Mouse (Mus musculus): ENCODE data around the gene Insrr. TPM values are rescaled to one million over a fixed set of nuclear protein-coding genes. Genes with fewer than 3 reads are reported as not detected.

Insrr gene
- 0.70 and 2.2 TPM in 2 replicates for total RNA-seq (2021)
- long read RNA-seq, experiment 1 = 0 reads
- long read RNA-seq, experiment 2 = 0 reads

DNA sequence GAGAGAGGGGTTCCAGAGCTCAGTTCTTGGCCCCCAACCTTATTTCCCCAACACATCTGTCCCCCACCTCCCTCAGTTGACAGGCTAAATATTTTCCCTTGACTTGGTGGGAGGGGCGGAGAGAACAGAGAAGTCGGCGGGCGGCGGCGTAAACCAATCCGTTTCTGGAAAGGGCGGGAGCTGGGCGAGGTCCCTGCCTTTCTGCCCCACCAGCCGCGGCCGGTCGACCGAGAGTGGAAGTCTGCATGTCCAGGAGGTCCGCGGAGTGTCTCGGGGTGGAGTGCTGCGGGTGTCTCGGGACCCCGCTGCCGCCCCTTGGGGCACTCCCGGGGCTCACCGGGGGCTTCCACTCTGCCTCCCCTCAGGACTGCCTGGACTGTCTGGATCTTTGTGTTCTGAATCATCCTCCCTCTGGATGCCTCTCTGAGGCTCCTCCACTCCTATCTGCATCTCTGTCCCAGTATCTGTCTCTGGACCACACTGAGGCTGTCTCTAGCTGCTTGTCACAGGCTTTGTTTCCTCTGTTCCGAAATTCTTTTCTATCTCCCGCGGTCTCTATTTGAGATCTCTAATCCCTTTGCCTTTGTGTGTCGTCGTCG, at the start of gene Insrr:
Insrr (plus strand) TSS at position 216 of the 599 bp plus-strand sequence.
- DNase-seq = peak; percentile 61

DNA sequence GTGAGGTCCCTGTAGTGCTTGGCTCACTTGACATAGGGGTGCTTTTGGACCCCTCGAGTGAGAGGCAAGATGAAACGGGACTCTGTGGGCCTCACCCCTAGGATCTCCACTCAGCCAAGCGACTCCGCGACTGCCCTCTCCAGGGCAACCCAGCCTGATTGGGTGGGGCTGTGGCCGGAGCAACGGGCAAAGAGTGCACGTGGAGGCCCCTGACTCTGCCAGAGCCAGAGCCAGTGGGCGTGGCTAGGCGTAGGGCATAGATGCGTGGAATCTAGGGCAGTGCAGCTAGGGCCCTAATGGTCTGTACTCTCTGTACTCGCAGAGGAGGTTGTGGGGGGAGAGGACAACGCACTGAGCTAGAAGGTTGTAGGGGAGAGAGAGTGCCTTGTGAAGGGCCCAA, 48.3 kb upstream of the Insrr start, which contains the start of gene Lrrc71:
Lrrc71 (minus strand) TSS at position 195 of the 400 bp plus-strand sequence.
- peak; percentile 56 for DNase-seq

DNA sequence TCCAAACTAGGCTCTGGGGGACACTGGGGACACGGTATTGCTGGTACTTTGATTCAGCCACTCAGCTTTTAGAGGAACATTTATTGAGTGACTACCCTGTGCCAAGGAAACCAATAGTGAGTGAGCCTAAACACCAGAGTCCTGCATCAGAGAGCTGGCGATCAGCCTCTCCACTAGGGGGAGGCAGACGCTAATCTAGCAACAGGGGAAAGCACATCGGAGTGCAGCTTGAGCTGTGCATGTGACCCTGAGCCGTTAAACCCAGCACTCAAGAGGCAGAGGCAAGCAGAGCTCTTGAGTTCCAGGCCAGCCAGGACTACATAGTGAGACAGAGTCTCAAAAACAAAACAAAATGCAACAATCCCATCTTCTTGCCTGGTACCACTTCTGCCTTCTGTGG, 47.7 kb upstream of the Insrr start:
- peak; percentile 79 for DNase-seq

DNA sequence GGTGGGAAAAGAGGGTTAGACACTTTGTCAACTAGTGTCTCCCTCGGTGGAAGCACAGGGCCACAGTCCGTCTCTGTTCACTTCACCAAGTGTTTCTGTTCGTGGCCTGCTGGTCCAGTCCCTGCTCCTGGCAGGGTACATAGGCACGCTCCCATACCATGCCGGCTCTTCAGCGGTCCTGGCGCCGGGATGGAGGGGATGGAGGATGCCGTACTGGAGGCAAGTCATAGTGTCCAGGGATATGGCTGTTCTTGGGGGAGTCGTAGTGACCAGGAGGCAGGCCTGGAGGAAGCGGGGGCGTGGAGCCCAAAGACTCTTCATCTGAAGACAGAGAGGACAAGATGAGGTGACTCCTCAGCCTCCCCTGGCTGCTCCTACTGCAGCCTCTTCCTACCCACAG, 46.8 kb upstream of the Insrr start:
- DNase-seq = no peak

DNA sequence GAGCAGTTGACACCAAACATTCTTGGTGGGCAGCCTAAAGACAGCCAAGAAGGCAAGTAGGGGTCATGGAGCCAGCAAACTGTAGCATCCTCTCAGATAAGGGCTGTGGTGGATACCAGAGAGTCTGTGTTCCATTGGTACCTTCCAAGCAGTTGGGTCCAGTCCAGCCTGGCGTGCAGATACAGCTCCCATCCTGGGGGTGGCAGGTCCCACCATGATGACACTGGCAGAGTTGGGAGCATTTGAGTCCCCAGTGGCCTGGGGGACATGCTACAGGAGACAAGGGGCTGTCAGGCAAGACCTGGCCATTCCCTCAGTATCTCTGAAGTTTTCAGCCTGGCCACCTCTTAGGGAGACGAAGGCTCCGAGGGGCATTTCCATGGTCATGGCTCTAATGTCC, 44.2 kb upstream of the Insrr start:
- DNase-seq = no peak

DNA sequence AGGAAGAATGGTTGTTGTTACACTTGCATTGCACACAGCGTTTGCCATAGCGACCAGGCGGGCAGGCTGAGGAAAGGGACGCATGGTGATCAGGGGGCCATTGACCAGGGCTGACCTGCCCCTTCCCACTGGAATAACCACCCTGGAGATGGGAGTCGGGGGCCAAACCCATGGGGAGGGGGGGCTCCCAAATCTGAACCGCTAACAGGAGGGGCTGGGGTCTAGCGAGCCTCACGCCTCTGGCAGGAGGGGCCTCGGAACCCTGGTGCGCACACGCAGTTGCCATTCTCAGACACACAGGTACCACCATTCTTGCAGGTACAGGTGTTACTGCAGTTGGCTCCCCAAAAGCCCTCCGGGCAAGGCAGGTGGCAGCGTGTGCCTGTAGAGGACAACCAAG, 42.9 kb upstream of the Insrr start:
- no peak for DNase-seq

DNA sequence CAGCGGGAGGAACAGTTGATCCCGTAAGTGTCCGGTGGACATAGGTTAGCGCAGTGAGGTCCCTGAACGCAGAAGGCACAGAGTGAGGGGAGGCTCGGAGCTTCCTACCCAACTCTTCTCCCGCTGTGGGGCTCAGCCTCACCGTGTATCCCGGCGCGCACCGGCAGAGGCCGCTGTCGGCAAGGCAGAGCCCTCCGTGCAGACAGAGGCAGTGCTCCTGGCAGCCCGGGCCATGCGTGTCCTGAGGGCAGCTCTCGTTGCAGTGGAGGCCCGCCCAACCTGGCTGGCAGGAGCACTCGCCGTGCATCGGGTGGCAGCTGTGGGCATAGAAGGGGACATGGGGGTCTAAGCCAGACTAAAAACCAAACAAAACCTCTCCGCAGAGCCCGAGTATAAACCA, 40.8 kb upstream of the Insrr start:
- peak; percentile 95 for DNase-seq

DNA sequence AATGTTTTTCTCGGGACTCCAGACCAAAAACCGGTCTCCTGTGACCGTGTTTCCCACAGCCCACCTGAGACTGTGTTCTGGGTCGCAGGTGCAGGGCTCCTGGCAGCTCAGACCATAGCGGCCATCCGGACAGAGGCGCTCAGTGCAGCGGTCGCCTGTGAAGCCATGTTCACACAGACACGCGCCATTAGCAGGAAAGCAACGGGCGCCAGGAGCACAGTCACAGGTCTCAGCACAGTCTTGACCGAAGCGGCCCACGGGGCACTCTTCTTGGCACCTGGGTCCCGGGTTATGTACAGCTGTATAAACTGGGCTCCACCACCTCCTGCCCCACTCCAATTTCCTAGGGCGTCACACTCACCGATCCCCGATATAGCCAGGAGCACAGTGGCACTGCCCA, 40.3 kb upstream of the Insrr start:
- DNase-seq = no peak

DNA sequence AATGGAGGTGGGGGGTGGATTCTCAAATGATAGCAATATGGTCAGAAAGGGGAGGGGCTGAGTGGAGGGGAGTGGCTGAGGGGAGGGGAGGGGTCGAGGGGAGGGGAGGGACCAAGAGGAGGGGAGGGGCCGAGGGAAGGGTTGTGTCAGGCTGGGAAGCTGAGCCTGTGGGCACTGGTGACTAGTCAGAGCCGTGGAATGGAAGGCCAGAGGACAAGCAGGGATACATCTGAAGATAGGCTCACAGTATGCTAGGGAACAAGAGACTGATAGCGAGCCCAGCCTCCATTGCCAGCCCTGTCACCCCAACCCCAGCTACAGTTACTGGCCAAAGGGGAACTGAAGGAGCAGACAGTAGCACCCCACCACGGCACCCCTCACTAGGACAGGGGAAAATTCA, 38.1 kb upstream of the Insrr start:
- peak; percentile 80 for DNase-seq

DNA sequence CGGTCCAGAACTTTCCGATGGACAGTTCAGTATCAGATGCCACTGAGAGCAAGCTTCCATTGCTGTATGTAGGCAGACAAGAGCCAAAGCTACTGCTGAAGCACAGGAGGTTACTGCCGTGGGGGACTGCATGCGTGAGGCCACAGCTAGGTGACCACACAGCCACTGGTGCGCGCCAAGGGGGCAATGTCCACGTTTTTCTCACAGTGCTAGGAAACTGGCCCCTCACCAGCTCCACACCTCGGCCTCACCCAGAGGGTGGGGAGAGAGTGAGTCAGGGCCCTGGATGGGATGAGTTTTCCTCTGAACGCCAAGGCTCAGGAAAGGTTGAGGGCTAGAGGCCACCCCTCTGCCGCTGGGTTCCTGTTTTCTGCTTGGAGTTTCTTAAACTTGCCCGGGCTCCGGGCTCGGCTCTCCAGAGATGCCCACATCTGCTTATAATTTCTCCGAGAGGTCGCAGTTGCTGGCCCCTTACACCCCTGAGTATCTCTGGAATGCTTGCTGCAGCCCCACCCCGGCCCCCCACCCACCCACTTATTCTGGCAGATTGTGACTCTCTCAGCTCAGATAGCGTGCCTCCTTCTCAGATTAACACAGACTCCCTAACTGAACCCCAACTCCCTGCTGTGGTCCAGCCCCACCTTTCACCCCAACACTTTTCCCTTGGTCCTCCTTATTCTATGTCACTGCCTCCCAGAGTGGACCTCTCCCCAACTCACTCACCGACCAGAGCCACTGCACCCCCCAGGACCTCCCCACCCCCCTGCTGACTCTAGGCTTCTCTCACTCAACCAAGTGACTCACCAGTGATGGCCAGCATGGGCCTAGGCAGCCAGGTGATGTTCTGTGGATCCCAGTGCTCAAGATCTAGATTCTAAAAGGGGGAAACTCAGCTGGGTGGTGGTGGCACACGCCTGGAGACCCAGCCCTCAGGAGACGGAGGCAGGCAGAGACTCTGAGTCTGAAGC, 35.1 kb upstream of the Insrr start:
- no peak for DNase-seq

DNA sequence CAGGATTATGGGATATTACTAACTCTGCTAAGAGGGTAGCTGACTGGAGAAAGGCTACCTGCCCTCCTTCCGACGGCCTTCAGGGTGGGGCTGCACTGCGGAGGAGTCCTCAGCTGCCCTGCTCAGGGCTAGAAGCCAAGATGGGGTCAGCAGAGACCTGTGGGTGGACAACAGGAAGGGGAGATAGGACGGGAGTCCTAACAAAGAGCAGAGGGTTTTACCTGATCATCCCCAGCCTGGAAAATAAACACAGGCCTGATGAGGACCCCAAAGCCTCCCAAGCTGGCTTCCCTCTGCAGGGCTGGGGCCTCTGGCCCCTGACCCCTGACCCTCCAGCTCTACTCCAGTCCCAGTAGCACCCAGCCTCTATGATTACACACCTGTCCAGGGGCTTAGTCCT, 33.5 kb upstream of the Insrr start:
- no peak for DNase-seq

DNA sequence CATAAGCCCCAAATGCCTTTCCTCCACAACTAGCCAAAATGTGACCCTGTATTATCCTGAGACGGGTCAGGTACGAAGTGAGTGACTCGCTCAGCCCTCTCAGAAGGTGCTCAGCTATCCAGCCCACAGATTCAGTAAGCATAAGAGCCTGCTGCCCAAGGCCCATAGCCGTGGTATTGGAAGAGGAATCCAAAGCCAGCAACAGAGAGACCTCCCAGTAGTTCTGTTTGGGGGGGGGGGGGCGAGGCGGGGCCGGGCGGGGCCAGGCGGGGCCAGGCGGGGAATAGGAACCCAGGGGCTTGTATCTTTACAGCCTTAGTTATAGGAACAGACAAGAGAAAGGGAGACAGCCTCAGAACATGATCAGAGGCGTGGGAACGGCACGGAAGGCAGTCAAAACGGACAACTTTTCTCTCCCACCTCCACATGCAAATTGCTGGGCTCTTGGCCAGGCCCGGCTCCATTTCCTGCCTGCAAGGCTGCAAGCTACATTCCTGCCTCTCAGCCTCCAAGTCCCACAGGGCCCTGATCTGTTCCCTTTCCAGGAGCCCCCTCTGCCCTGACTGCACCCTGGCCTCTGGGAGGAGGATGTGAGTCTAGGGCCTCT, 33.0 kb upstream of the Insrr start:
- DNase-seq = peak; percentile 85

DNA sequence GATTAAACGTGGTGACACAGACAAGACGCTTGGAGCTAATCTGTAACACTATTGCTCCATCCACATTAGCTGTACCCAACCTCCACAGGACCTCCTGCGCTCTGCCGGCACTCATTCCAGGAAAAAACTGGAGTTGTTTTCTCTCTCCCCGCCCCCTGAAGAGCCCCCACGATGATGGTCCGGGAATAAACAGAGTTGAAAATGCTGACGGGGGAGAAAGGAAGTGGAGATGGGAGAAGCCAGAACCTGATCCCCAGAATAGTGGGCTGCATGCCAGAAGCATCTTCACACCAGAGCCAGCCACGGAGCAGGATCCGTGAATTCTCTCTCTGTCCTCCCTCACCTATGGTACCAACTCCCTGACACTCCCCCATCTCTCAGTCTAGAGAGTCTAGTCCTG, 32.2 kb upstream of the Insrr start:
- DNase-seq = no peak

DNA sequence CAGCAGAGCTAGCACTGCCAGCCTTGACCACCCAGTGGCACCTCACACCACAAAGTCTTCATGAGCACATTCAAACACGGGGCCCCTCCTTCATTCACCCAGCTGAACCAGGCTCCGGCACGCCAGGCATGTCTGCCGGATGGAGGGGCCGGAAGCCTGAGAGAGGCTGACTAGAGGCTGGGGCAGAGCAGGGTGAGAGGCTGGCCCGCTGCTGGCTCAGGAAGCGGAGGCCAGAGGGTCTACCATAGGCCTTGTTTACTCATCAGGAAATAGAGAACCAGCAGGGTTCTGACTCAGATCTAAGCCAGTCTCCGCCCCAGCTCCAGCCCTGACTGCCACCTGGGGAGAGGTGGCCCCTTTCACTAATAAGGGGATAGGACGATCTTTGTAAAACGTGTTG, 31.7 kb upstream of the Insrr start:
- peak; percentile 75 for DNase-seq

DNA sequence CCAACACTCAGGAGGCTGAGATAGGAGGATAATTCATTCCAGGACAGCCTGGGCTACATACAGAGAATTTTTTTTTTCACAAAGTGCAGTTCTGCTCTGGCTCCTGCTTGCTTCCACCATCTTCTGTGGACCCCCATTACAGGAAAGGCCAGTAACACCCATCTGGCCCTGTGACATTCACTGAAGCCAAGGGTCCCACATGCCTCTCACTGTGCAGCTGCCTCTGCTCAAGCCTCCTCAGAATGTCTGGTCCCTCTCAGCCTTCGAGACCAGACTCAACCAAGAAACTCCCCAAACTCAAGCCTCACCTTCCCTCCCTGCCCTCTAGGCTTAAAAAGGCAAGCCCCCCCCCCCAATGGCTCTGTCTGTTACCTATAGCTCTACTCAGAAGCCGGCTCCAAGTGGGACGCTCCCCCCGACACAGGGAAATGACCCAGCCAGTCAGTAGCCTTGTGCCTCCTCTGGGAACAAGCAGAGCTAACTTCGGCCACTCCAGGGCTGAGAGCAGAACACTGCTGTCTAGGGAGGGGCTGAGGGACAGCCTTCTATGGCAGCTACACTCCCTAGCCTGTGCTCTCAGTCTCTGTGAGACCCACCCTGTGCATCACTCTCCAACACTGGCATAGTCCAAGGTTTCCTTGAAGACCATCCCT, 31.0 kb upstream of the Insrr start:
- DNase-seq = no peak

DNA sequence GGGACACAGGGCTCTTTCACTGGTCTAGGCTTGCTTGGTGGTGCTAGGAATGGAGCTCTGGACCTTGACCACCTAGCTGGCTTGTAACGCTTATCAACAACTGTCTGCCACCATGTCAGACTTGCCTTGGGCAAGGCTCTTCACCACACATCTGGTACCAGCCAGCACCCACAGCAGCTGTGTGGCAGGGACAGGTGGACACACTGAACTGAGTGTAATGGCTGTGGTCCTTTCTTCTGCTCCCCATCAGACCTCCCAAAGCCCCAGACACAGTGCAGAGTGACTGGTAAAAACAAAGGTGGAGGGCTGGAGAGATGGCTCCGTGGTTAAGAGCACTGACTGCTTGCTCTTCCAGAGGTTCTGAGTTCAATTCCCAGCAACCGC, 30.5 kb upstream of the Insrr start:
- DNase-seq = no peak

DNA sequence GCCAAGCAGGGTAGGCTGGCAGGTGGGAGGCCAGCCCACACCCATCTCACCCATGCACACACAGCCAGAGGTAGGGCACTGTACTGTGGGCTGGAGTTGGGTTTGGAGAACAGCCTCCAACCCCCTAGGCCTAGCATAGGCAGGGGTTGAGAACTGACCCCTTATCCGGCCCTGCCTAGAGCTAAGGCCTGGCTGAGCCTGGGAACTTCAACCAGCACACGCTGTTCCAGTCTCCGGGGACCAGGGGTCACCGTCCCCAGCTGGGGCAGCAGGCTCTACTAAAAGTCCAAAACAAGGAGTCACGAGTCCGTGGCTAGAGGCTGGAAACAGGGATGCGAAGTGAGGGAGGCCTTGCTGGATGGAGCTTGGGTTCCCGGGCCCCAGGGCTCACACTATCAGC, 29.0 kb upstream of the Insrr start:
- DNase-seq = no peak

DNA sequence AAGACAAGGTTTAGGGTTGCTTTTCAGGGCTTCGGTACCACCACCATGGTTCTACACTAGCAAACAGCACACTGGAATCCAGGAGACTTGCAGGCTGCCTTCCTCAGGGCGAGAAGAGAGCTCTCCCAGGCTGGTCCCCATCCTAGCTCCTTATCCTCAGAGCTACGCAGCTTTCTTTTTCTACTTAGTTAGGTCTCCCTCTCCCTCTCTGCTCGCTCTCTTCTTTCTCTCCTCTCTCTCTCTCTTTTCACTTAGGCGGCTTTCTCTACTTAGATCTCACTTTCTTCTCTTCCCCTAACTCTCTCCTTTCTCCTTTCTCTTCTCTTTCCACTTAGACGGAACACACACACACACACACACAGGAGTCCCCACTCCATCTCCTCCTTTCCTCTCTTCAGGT, 28.3 kb upstream of the Insrr start:
- DNase-seq = no peak

DNA sequence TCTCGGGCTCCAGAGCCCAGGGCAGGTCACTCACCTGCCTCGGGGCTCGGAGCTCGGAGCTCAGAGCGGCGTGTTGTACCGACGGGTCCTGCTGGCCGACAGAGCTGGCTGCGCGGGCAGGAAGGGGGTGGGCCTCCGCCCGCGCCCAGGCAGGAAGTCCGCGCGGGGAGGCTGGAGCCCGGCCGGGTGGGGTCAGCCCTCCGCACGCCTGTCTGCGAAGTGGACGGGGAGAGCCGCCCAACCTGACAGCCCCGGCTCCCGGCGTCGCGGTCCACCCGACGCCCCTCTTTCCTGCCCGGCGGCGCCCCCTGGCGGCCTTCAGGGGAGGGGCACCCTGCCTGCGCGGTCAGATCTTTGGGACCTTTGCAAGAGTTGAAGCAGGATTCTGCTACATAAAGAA, 27.9 kb upstream of the Insrr start:
- DNase-seq = peak; percentile 92

DNA sequence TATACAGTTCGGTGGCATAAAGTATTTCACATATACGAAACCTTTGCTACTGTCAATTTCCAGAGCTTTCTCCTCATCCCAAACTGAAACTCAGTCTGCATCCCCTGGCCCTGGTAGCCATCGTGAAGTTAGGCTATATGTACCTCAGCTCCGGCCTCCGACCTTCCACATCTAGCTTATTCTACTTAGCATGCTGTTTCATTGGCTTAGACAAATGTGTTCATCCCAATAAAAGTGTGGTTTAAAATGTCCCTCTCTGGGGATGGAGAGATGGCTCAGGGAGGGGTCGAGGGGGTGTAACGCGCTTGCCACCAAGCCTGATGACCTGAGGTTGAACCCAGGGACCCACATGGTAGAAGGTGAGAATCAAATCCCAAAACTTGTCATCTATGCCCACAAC, 27.2 kb upstream of the Insrr start:
- no peak for DNase-seq

DNA sequence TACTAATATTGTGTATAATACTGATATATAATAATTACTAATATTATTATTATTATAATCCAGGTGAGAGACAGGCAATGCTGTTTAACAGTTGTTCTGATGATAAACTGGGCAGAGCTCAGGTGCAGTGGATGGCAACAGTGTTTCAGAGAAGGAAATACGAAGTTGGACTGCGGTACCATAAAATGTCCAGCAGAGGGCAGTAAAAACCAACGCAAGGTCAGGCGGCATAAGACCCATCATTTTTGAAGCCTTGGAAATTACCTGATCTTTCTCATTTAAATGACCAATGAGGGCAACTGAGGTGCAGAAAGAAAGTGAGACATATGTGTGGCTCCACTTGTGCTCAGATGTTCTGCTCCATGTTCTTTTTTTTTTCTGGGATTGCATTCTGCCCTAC, 26.5 kb upstream of the Insrr start:
- peak; percentile 60 for DNase-seq

DNA sequence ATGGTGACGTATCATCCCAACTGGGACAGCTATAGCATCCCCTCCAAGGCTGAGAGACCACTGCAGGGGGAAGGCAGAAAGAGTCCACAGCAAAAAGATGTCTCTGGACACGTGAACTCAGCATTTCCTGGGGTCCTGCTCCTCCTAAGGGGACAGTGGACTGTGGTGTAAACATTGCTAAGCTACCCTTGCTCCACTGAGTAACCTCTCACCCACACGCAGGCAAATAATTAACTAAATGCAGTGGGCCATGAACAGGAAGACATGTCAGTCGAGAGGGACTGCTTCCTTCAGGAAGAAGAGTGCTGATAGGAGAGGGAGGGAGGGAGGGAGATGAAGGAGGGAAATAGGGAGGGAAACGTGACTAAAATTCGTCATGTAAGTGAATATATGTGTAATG, 25.7 kb upstream of the Insrr start:
- DNase-seq = no peak

DNA sequence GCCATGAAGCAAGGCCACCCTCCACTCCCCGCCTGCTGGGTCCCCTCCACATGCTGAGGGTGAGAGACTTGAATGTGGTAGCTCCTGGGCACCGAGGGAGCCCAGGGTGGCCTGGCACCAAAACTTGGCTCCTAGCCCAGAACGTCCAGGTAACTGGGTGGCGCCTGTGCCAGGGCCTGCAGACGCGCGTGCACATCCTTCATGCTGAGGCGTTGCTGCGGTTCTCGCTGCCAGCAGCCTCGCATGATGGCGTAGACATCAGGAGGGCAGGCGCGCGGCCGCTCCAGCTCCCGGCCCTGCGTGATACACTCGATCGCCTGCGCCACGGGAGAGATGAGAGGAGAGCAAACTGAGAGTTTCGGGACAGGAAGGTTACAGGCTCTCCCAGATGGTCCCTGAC, 18.5 kb upstream of the Insrr start:
- peak; percentile 41 for DNase-seq

All from adrenal gland, postnatal 14 days (tissue).